Mouse (Mus musculus): ENCODE measurements around the gene Pla2g2e.
A peak's percentile ranks its signal among the peaks of the same experiment; 100 is the strongest.
"Not testable (repeated sequence)": the region's sequence is repeated elsewhere in the genome, so short reads cannot be mapped to it uniquely, and the experiment has no call there.

Gene Pla2g2e

DNA sequence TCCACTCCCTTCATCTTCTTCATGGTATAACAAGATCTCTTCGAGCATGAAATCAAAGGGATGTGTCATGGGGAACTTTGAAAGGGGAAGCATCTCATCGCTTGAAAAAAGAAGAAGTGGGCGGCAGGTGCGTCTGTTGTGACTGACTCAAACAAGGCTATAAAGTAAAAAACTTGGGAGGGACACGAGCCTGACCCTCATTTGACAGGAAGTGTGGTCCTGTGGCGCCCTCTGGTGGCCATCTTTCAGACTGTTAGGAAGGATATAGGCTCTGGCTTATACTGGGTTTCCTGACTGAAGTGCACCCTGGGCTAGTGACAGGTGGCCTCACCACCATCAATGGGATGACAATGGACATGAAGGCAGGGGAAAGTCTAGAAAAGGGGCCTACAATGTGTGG, 6.5 kb downstream of the Pla2g2e start:
- peak; percentile 77 for DNase-seq

DNA sequence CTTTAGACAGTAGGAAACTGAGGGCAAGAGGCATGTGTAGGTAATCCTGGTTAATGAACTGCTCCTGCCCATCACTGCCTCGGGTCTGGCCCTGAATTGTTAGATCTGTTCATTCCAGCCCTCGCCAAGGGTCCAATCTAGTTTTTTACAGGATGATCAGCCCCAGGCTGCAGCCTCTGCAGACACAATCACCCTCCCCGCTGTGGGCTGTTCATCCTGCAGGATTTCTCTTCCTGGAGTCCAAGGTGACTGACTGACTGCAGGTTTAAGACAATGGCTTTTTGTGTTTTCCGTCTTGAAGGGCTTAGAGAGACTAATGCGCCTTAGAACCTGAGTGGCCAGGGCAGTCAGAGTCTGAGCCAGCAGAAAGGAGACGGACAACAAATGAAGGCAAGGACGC, 11.4 kb downstream of the Pla2g2e start:
- no peak for DNase-seq

DNA sequence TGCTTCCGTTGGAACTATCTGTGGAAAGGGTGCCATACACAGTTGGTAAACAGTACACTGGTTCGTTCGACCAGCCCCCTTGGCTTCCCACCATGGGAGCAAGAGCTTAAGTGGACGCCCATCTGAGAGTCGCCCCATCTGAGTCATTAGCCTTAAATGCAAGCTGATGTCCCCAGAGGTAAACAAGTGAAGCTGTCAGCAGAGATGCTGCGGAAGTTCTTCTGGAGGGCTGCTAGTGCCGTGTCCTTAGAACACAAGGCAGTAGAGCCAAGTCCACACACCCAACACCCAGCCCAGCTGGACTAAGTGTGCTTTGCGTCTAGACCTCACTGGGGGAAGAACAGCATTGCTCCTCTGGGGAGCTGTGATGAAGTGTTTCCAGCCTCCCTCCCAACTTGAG, 11.9 kb downstream of the Pla2g2e start:
- no peak for DNase-seq

DNA sequence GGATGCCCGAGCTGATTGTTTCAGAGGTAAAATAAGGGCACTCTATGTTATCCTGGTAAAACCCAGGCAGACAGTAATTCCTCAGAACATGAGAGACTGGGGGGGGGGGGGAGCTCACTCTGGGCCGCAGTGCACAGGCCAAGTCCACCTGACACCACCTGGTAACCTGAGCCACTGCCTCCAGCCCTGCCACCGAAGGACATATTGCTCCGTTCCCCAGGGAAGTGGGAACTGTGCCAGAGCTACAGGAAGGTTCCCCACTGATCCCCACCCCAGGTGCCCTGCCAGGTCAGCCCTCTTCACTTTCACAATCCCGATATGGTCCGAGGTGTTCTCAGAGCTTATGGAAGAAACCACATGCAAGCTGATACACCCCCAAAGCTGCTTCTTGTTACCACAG, 14.9 kb downstream of the Pla2g2e start:
- DNase-seq: no peak

DNA sequence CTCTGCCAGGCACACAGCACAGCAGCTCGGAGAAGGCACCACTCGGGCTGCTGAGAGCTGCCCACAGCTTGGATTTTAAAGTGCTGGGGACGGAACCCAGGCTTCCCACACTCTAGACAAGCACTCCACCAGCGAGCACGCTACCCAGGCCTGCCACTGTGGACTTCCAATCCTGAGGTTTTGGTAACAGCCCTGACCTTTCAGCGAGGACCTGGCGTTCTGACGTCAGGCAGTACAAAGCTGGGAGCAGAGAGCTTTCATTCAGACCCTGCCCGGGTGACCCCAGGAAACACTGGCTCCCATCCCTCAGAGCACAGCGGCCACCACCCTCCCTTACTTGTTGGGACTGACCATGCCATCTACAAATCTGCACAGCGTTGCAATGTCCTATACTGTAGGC, 16.0 kb downstream of the Pla2g2e start:
- not testable (repeated sequence) for DNase-seq

DNA sequence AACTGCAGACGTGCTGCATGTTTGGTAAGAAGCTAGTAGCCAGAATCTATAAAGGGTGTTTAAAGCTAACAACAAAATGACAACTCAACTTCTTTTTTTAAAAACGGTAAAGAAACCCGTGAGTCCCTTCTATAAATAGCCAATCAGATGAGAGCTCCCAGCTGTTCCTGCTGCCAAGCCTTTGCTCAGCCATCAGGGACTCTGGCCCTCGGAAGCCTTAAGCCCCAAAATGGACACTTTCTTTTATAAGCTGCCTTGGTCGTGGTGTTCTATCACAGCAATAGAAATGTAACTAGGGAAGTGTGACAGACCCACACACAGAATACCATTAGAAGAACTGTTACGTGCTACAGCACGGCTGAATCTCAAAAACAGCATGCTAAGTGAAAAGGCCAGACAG, 21.6 kb downstream of the Pla2g2e start:
- DNase-seq: no peak

DNA sequence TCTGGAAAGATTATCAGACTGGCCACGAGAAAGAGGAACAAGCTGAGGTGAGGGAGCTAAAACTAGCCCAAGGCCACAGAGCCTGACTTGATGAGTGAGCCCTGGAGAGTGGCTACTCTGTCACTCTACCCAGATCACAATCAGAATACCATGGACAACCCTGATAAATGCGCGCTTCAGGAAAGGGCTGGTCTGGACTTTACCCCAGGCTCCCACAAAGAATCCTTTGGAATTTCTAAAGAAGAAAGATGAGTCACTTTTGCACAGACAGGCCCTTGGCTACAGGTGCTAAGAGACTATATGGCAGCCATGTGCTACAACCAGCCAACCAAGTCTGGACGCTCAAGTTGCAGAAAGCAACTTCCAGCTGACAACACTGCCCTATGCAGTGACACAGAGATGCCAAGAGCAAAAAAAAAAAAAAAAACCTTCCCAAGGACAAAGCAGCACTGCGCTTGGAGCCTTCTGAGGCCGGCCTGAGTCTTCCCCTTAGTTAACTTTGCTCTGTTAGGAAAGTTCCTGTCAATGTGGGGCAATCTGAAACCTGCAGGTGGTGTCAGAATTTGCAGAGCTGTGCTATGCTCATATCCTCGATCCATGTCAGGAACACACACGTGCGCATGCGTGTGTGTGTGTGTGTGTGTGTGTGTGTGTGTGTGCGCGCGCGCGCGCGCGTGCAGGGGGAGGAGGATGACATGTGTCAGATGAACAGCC, 28.0 kb downstream of the Pla2g2e start:
- DNase-seq: no peak

DNA sequence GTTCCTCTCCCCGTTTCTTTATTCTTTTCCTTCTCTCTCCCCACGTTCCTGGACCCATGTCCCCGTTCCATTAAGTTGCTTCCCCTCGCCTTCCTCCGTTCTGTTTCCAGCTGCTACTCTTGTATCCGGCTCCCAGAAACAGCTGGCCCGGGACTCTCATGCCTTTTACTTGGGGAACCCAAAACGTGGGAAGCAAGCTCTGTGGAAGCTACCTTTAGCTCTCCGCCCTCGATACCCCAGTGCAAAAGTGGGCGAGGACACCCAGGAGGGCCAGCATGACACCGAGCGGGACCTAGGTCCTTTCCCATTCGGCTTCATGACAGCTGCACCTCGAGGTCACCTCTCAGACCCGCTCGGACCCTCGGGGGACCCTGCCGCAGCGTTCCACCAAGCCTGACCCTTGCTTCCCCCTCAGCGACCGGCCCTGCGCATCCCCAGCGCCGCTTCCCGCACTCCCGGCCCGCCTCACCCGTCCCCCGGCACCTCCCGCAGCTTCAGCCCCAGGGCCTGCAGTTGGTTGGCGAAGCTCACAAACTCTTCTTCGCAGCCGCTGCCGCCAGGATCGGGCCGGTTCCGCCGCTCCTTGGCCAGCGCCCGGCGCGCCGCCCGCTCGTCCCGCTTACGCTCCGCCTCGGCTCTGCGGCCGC, 35.5 kb downstream of the Pla2g2e start:
- DNase-seq: peak; percentile 40

DNA sequence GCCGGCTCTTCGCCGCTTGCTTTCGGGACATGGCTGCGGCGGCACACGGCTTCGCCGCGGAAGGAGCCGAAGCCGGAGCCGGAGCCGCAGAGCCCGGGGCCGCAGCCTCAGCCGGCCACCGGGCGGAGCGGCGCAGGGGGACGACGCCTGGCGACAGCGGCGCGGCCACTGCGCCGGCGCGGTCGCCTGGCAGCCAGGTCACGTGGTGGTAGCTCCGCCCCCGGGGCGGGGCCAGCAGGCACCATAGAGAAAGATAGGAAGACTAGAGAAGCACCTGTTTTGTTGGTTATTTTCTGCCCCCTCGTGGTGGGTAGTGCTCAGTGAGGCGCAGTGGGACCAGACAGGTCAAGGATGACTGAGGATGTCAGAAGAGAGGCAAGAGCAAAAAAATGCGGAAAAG, 36.1 kb downstream of the Pla2g2e start, which contains the start of gene Otud3:
TSS of gene Otud3 (minus strand) at position 149 of the 400 bp plus-strand sequence.
- DNase-seq: peak; percentile 96

DNA sequence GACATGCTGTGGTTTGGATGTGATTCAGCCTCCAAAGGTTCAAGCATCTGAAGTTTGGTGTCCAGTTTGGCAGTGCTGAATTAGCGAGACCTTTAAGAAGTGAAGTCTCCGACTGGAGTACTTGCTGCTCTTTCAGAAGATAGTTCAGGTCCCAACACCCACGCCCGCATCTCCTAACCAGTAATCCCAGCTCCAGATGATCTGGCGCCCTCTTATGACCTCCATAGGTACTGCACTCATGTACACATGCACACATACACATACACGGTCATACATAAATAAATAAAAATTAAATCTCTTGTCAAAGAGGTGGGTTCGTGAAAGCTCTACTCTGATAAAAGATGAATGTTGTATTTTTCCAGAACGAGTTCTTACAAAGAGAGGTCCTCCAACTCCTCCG, 39.5 kb downstream of the Pla2g2e start:
- DNase-seq: no peak

DNA sequence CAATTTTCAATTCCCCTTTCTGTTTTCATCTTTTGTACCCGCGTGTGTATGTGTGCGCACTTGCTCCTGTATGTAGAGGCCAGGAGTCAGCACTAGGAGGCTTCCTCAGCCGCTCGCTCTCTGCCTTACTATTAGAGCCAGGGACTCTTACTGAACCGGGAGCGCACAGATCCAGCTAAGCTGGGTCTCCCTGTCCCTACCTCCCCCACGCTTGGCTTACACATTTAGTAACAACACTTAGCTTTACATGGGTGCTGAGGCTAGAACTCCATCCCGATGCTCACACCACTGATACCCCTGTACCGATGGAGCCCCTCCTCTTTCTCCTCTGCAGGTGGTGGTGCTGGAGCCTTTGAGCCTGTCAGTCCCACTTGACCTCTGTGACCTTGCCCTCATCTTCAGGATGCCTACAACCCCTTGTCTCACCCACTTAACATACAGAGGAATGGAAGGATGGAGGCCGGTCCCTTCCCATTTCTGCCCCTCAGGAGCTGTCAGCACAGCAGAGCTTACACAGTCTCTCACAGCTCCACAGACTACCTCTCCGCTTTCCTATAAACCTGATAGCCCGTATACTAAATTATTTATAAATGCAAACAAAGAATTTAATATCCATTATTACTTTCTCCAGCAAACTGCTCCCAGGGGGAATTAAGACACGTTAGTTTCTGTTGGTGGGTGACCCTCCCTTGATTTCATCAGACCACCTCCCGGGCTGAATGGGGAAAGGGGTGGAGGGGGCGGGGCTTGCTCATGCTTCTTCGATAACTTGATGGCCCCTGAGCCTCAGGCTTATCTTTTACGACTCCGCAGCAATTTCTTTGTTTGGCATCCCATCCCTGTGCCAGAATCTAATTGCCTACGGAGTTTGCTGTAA, 43.8 kb downstream of the Pla2g2e start:
- no peak for DNase-seq

DNA sequence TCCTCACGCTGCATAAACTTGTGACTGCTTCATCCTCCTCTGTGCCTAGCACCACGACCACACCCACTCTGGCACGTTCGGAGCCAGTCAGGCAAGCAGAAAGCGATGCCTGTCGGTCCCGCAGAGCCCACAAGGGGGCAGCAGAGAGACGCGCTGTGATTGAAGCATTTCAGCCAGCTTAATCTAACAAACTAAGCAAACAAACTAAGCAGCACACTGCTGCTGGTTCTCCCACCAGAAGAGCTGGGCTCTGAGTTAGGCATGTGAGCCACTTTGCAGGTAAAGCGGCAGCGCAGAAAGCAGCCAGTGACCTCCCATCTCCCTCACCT, 44.4 kb downstream of the Pla2g2e start:
- DNase-seq: peak; percentile 89

DNA sequence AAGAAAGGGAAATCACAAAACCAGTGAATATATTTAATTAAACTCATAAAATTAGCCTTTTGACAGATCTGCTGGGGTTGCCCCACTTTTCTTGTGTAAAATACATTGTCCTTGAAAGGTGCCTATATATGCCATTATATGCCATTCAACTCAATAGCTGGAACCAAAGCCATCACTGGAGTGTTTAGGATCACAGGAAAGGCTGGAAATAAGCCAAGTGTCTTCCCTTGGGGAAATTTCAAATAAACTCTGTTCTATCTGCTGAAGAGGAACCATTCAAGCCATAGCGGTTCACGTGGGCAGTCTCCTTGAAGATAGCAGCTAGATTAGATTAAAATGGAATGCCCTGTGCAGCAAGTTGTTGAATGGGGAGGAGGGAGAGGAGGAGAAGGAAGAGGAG, 47.8 kb downstream of the Pla2g2e start:
- no peak for DNase-seq

All from liver (tissue).